Mouse (Mus musculus) testis, adult 2 months (tissue): ENCODE measurements around the gene Dgkg. TPM values are rescaled to one million over a fixed set of nuclear protein-coding genes. Genes with fewer than 3 reads are reported as not detected.

ENCODE experiments used
- H3K27ac ChIP-seq: fragments of 200-500 bp; 2 replicates; pipeline ENCODE4 v1.5.1; 2012; ENCODE audit warnings: low read depth, low read length; ENCODE audit not compliant: control insufficient read depth, insufficient read depth
- H3K27me3 ChIP-seq: fragments of 200-500 bp; 2 replicates; pipeline ENCODE4 v1.6.1; 2012; ENCODE audit warnings: mild to moderate bottlenecking, low read length, moderate library complexity; ENCODE audit not compliant: control insufficient read depth, insufficient read depth
- H3K36me3 ChIP-seq: fragments of 200-500 bp; 2 replicates; pipeline ENCODE4 v1.6.1; 2012; ENCODE audit warnings: mild to moderate bottlenecking, low read length; ENCODE audit not compliant: control insufficient read depth, insufficient read depth
- H3K4me1 ChIP-seq: fragments of 200-500 bp; 2 replicates; pipeline ENCODE4 v1.6.1; 2012; ENCODE audit warnings: low read length; ENCODE audit not compliant: control insufficient read depth, insufficient read depth
- H3K4me3 ChIP-seq: fragments of 200-500 bp; 2 replicates; pipeline ENCODE4 v1.5.1; 2012; ENCODE audit warnings: low read depth, mild to moderate bottlenecking, low read length, moderate library complexity, mixed read lengths; ENCODE audit not compliant: control insufficient read depth
- CTCF ChIP-seq: fragments of 200-500 bp; IDR thresholded peaks from 2 replicates; pipeline ENCODE4 v1.5.1; 2012; ENCODE audit warnings: low read depth, mild to moderate bottlenecking, inconsistent platforms, low read length, moderate library complexity; ENCODE audit not compliant: control insufficient read depth, insufficient read depth, insufficient replicate concordance
- POLR2A ChIP-seq: fragments of 200-500 bp; IDR thresholded peaks from 2 replicates; pipeline ENCODE4 v1.6.1; 2012; ENCODE audit warnings: low read depth, mild to moderate bottlenecking, inconsistent platforms, low read length, moderate library complexity; ENCODE audit not compliant: control insufficient read depth
- polyA plus RNA-seq: library from polyadenylated mRNA; depleted of rRNA; stranded (reverse); fragments of >200 nt; gene quantifications from 2 replicates; pipeline ENCODE4 v1.2.3, GENCODE M21; 2012

Gene Dgkg
- polyA plus RNA-seq, 1 experiment: 0.09 TPM

DNA sequence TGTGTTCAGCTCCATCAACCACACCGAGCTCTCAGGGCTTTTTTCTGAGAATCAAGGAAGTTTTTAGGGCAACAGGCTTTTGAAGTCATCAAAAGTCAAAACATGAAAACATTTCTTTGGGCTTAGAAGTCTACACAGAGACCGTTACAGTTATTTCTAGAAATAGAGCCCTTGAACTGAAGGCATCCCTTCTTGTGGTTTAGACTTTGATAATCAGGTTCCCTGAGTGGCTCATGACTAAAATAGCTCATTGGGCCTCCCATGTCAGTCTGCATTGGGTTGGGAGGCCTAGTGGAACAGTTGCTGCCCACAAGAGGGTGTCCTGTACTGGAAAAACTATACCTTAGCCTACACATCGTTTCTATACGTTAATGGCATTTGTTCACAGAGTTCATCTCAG, 130.6 kb downstream of the Dgkg start:
- TF ChIP-seq POLR2A: no peak
- TF ChIP-seq CTCF: no peak
- Histone ChIP-seq H3K4me1 (peaks cover 2% of the 10 kb centered on the region; the same call in 1 of the 2 replicates), H3K36me3 (no peaks in the 10 kb centered on the region), H3K27me3 (no peaks in the 10 kb centered on the region), H3K27ac (no peak overlapping the region), H3K4me3 (no peak overlapping the region)

DNA sequence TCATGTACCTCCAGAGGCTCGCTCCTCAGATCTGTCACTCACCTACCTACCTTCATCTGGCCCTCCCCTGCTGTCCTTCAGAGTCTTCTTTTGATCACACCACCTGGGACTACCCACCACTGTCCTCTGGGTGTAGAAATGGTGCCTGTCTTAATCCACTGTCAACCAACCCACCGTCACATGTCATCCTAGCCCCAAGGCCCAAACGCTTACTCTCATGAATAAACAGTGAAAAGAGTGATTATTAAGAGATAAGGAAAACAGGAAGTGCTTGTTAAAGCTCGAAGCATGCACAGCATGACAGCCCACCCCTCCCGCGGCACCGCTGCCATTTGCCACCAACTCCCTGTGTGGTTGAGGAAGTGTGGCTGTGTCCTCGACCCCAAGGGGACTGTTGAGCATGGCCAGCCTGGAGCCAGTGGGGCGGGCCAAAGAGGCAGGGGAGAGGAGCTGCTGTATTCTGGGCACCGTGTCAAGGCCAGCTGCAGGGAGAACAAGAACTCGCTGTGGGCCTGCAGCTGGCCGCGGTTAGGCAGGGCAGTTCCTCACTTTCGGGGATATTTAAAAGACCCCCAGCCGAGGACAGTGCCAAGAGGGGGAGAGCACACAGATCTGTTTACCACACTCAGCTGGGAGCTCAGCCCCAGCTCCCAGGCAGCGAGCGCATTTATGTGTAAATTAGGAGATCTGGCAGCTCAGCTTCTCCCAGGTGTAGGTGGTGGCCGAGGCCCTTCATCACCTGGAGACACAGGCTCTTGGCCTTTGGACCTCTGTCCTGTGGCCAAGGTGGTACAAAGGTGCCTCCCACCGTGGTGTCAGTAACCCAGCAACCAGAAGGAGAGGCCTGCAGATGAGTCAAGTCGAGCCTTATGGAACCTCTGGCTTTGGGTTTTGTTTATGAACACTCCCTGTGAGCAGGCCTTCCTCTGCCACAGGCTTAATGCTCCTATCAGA, 139.3 kb downstream of the Dgkg start:
- Histone ChIP-seq H3K27me3 (no peaks in the 10 kb centered on the region), H3K27ac (no peak overlapping the region), H3K4me1 (no peaks in the 10 kb centered on the region; the same call in 1 of the 2 replicates), H3K36me3 (no peaks in the 10 kb centered on the region), H3K4me3 (no peak overlapping the region)
- no peak for TF ChIP-seq POLR2A
- TF ChIP-seq CTCF: no peak

DNA sequence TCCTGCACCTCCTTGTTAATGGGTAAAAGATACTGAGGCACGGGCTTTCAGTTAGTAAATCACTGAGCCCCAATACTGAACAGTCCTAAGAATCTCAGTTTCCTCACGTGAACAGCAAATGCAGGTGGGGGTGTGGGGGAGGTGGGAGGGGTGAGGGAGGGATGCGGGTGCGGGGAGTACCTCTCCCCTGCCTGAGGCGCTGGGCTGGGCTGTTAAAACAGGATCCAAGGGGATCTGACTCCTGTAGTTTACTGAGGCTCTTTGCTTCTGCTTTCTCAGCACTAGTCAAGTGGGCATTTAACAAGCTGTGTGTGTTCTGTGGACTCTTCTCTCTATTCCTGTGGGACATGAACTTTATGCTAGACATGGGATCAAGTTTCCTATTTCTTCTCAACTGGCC, 141.5 kb downstream of the Dgkg start:
- Histone ChIP-seq H3K36me3 (no peaks in the 10 kb centered on the region), H3K4me3 (no peak overlapping the region), H3K27ac (no peak overlapping the region), H3K27me3 (no peaks in the 10 kb centered on the region), H3K4me1 (no peaks in the 10 kb centered on the region; the same call in 1 of the 2 replicates)
- no peak for TF ChIP-seq CTCF
- no peak for TF ChIP-seq POLR2A

DNA sequence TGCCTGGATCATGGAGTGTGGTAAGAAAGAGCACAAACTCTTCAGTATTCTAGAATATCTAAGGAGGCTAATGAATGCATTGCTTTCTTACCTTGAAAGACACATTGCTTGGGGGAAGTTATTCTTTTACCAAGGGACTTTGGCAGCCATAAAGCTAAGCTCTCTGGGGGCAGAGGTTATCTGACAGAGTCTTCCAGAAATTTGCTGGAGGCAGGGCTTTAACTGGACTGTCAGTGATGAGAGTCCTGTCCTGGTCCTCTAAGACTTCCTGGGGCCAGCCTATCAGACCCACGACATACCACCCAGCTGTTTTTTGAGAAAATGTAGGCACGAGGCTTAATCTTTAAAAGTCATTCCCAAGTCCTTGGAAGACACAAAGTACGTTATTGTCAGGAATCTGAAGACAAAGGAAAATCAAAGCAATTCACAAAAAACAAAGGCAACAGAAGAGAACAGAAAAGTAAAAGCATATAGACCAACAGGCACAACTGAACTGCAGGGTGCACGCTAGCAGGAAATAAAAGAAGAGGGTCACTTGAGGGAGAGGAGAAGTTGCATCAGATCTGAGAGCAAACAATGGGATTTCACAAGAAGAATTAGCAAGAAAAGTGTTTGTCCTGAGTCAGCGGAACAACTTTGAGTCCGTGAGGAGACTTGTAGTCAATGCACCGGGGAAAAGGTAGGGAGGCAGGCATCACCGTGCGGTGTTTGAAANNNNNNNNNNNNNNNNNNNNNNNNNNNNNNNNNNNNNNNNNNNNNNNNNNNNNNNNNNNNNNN, 146.0 kb downstream of the Dgkg start:
- H3K27ac ChIP-seq: no peak overlapping the region

DNA sequence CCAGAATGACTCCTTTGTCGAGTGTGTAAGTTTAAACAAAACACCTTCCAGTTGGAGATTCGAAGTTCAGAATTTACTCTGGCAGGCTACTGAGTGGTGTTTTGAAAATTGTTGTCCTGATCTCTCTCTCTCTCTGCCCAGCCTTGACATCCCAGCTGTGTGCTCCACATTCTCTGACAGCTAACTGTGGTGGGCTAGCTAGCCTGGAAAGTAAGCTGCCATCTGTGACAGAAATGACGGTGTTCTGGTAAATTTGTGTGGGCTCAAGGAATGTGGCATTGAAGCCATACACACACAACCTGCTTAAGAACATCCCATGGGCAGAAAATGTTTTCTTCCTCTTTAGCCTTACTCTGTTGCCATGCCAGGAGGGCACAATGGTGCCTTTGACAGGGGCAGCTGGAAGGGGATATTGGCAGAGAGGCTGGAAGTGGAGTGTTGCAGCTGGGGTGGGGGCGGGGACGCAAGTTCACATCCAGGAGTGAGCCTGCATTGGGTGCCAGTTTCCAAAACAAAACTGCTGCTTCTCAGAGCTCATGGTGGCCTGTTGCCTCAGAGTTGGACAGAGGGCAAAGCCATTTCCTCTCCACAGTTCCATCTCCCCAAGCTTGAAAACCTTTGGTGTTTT, 148.0 kb downstream of the Dgkg start:
- H3K27ac ChIP-seq: no peak overlapping the region
- no peak overlapping the region for H3K4me3 ChIP-seq
- H3K4me1 ChIP-seq: peaks cover 7% of the 10 kb centered on the region
- H3K36me3 ChIP-seq: no peaks in the 10 kb centered on the region
- TF ChIP-seq CTCF: no peak
- no peak for TF ChIP-seq POLR2A
- H3K27me3 ChIP-seq: no peaks in the 10 kb centered on the region

More for the DNA sequence above, 146.0 kb downstream of the Dgkg start:
- Histone ChIP-seq H3K4me3 (no peak overlapping the region), H3K27me3 (no peaks in the 10 kb centered on the region), H3K36me3 (no peaks in the 10 kb centered on the region), H3K4me1 (no peaks in the 10 kb centered on the region)
- TF ChIP-seq POLR2A (no peak), CTCF (no peak)

DNA sequence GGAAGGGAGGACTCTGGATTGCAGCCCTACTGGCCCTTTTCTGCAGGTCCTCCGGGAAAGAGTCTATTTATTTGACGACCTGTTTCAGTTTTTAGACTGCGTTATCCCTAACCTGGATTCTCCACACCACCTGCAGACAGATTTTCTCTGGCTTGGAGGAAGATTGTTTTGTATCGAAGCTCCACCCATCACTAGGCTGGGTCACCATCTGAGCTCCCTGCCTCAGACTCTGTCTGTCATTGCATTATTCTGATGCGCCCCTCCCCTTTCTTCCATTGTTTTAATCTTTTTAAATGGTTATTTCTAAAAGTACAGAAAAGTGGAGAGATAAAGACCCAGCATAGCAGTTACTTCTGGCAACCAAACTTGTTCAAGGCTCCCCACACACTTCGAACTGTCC, 151.4 kb downstream of the Dgkg start:
- Histone ChIP-seq H3K36me3 (no peaks in the 10 kb centered on the region), H3K4me1 (peaks cover 7% of the 10 kb centered on the region), H3K4me3 (no peak overlapping the region), H3K27me3 (no peaks in the 10 kb centered on the region), H3K27ac (no peak overlapping the region)
- no peak for TF ChIP-seq POLR2A
- TF ChIP-seq CTCF: no peak

DNA sequence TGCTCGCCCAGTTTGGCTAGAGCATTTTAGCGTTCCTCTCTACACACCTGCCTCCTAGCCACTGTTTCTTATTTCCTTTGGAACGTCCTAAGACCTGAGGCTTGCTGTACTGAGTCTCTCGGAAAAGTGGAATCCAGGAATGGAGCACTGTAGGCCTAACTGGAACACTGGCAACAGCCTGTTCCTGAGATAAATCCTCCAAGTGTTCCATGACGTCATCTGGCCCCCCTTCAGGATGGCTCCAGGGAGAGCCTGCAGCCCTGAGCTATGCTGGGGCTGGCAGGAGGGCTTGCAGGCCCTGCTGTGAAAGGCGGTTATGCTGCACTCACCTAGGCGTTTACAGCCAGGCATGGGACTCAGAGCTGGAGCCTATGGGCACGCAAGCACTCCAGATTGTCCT, 152.2 kb downstream of the Dgkg start:
- Histone ChIP-seq H3K4me1 (peaks cover 7% of the 10 kb centered on the region), H3K27ac (peak overlapping the region; percentile 40), H3K4me3 (peak overlapping the region; percentile 15), H3K36me3 (no peaks in the 10 kb centered on the region), H3K27me3 (no peaks in the 10 kb centered on the region)
- TF ChIP-seq POLR2A (no peak), CTCF (no peak)

DNA sequence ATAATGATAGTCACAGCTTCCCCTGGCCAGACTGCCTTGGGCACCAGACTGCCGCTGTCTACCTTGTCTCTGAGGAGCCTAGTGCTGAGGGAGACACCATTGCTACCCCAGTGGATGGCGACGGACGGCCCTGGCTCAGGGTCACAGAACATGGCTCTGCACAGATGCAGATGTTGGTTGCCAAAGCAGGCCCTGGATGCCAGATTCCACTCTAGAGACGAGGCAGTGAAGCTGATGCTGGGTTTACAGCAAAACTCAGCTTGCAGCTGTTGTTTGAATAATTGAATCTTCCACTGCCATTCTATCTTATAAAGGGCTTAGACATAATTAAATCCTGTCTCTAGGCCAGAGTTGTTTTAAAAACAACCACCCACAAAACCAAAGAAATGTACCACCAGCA, 153.0 kb downstream of the Dgkg start:
- no peak for TF ChIP-seq POLR2A
- TF ChIP-seq CTCF: no peak

More for the DNA sequence above, 153.0 kb downstream of the Dgkg start:
- H3K36me3 ChIP-seq: no peaks in the 10 kb centered on the region
- no peak overlapping the region for H3K4me3 ChIP-seq
- peaks cover 7% of the 10 kb centered on the region for H3K4me1 ChIP-seq
- H3K27ac ChIP-seq: peak overlapping the region; percentile 40
- H3K27me3 ChIP-seq: no peaks in the 10 kb centered on the region
